Mouse (Mus musculus) cerebellum, adult 9-11 months (tissue): ENCODE data around the gene Pcyt2.

Source experiments
- DNase-seq: peaks from one replicate; pipeline ENCODE4 v3.0.0; 2022

The Pcyt2 gene

DNA sequence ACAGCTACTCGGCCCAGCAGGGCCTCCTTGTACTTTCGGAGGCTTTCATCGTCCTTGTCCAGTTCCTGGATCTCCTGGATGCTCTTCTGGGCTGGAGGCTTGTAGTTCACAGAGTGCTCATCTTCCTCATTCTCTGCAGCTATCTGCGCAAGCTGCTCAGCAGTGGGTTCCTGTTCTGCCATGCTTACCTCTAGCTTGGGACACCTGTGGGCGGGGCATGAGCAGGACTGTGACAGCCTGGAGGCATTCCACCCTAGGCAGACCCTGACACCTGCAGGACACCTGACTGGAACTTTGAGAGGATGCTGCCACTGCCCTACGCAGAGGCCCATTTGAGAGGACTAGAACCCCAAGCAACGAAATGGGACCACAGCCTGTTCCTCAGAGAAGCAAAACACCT is 37.5 kb downstream of the Pcyt2 start:
- peak; percentile 62 for DNase-seq

- DNase-seq, result peak; percentile 76
Observed at GRCm38 (mm10) chr11:120579316-120580107, 38.2 kb downstream of the Pcyt2 start.

DNA sequence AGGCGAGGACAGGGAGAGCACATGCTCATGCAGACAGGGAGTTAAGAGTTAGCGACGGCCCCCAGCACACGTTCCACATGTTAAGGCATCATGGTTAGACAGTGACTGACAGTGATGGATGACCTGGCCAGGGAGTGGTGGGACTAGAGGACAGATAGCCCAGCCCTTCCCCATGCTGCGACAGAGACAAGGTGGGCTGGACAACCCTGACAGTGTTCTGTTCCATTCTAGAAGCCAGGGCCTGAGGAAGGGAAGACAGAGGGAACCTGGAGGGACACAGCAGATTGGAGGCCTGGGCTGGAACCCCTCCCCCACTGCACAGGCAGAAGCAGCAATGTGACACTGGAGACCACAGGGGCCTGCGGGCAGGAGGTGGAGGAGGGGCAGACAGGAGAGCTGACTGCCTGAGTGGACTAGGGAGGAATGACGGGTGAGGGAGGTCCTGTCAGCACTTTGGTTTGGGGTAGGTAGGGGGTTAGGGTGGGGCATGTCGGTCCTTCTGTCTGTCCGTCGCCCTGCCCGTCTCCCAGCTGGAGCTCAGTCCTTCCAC is 39.0 kb downstream of the Pcyt2 start:
- DNase-seq, result peak; percentile 70

GRCm38 (mm10) chr11:120578024-120578693 is 39.6 kb downstream of the Pcyt2 start:
- peak; percentile 61 for DNase-seq

GRCm38 (mm10) chr11:120577211-120578023 is 40.3 kb downstream of the Pcyt2 start:
- peak; percentile 54 for DNase-seq

- no peak for DNase-seq
Observed at GRCm38 (mm10) chr11:120576365-120576981, 41.3 kb downstream of the Pcyt2 start.

DNA sequence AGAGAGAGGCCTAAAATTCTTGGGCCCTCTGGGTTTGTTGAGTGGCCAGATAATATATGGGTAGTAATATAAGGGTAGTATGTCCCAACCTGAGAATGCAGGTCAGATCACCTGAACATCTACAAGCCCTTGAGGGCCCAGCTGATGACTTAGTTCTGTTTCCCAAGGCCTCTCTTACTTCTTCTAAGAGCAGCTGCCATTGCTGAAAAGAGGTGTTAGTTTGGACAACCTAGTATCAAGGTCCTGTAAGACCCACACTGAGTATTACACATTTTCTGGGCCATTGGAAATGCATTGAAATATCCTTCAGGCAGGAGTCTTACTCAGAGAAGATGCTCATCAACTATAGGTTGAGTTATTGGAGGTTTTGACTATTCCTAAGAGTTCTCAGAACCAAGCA is 41.8 kb downstream of the Pcyt2 start:
- DNase-seq, result no peak

DNA sequence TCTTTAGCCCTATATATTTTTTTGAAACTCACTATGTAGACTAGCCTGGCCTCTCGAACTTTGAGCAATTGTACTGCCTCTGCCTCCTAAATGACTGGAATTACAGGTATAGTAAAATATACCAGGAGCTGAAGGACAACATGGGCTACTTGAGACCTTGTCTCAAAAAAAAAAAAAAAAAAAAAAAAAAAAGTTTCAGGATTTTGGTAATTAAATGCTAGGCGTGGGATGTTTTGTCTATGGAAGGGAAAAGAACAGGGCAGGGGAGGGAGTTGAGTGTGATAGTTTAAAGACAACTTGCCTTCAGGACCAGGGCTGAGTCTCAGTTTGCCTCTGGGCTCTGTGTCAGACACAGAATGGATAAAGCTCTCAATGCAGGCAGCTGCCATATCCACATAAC is 42.7 kb downstream of the Pcyt2 start:
- DNase-seq, result no peak

DNA sequence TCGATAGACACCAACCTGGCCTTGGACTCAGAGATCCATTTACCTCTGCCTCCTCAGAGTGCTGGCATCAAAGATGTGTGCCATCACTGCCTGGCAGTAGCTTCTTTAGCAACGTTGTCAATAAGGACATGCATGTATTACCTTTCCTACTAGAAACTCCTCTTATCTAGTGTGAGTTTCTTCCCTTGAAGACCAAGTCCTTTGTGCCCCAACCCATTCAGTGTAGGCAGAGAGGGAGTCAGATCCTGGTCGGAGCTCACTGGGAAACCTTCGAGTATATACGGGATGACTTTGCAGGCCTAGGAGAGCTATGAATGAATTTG is 43.5 kb downstream of the Pcyt2 start:
- DNase-seq, result no peak

DNA sequence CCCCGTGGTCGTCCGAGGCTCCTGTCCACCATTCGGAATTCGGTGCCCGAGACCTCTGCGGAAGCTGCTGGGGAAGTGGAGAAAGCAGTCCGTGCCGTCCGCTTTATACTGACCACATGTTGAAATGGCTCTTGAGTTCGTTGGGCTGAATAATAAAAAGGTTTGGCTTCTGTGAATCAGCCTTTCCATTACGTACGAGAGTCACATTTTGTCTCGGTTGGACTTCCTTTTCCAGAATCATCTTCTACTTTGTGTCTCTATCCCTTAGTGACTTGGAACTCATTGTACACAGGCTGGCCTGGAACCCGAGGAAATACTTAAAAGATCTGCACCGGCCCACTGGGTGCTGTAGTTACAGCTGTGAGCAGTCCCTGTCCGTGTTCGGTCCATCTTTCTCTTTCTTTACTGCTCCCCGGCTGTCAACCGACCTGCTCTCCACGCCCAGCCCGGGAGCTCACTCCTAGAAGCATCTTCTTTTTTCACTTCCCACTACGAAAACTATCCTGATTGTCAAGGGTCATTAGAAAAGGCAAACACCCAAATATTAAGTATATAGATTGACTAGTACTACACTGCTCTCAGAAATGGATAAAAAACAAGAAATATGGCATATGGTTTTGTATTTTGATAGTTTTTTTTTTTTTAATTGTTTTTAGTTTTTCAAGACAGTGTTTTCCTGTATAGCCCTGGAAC is 44.0 kb downstream of the Pcyt2 start:
- DNase-seq, result no peak

- DNase-seq, result peak; percentile 100
Observed at GRCm38 (mm10) chr11:120572752-120573584, 44.8 kb downstream of the Pcyt2 start, which contains the start of gene P4hb. Gene P4hb, minus strand, starts transcription at chr11:120573253.

GRCm38 (mm10) chr11:120572417-120572751 is 45.4 kb downstream of the Pcyt2 start:
- DNase-seq, result no peak

- DNase-seq, result peak; percentile 47
Observed at GRCm38 (mm10) chr11:120571754-120572416, 45.9 kb downstream of the Pcyt2 start.

GRCm38 (mm10) chr11:120571122-120571521 is 46.6 kb downstream of the Pcyt2 start:
- DNase-seq, result no peak

DNA sequence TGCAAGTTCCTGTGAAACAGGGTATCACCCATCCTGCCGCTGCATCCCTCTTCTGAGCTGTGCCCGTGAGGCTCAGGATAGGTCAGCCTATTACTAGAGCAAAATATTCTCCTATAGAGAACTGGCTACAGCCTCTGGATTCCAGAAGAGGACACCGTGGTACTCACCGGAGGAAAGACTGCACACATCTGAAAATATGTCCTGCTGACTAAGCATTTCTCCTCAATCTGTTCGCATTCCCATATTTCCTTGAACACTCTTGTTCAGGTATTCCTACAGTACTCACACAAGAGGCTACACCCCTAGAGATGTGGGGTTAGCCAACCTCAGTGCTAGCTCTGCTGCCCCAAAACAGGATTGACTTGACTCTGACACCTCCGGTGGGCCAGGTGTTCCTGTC is 49.4 kb downstream of the Pcyt2 start:
- no peak for DNase-seq

GRCm38 (mm10) chr11:120565114-120565513 is 52.6 kb downstream of the Pcyt2 start:
- DNase-seq, result no peak

- DNase-seq, result no peak
Observed at GRCm38 (mm10) chr11:120562949-120563348, 54.8 kb downstream of the Pcyt2 start.

- no peak for DNase-seq
Observed at GRCm38 (mm10) chr11:120560952-120561728, 56.6 kb downstream of the Pcyt2 start.
